Mouse (Mus musculus) lung, embryonic 16.5 days (tissue): Measurements from ENCODE around the gene Actn4. TPM values are rescaled to one million over a fixed set of nuclear protein-coding genes. Genes with fewer than 3 reads are reported as not detected.
"Not testable (repeated sequence)": the region's sequence is repeated elsewhere in the genome, so short reads cannot be mapped to it uniquely, and the experiment has no call there.

Experiments used
- ATAC-seq: fragments of 200-750 bp; cut with Nextera tagmentation; 2 replicates; pipeline ENCODE4 v1.8.0; 2017; ENCODE audit warnings: low read depth, mild to moderate bottlenecking, moderate library complexity
- H3K27ac ChIP-seq: fragments of 300-500 bp; sonication (generic); 2 replicates; pipeline ENCODE4 v1.5.1; 2014; ENCODE audit warnings: mild to moderate bottlenecking, control low read depth, low read length
- H3K27me3 ChIP-seq: fragments of 300-500 bp; sonication (generic); 2 replicates; pipeline ENCODE4 v1.6.1; 2014; ENCODE audit warnings: low read depth, low read length, mixed read lengths; ENCODE audit not compliant: control insufficient read depth, insufficient read depth
- H3K36me3 ChIP-seq: fragments of 300-500 bp; sonication (generic); 2 replicates; pipeline ENCODE4 v1.6.1; 2014; ENCODE audit warnings: low read length; ENCODE audit not compliant: control insufficient read depth, insufficient read depth
- H3K4me1 ChIP-seq: fragments of 300-500 bp; sonication (generic); replicated peaks from 2 replicates; pipeline ENCODE4 v1.6.1; 2014; ENCODE audit warnings: low read length, mixed read lengths; ENCODE audit not compliant: control insufficient read depth, insufficient read depth
- H3K4me2 ChIP-seq: fragments of 300-500 bp; sonication (generic); 2 replicates; pipeline ENCODE4 v1.6.1; 2014; ENCODE audit warnings: low read depth, low read length, control low read depth
- H3K4me3 ChIP-seq: fragments of 300-500 bp; sonication (generic); 2 replicates; pipeline ENCODE4 v1.5.1; 2014; ENCODE audit warnings: mild to moderate bottlenecking, low read length, control low read depth
- H3K9ac ChIP-seq: fragments of 300-500 bp; sonication (generic); 2 replicates; pipeline ENCODE4 v1.6.1; 2014; ENCODE audit warnings: low read length, control low read depth
- H3K9me3 ChIP-seq: fragments of 300-500 bp; sonication (generic); 2 replicates; pipeline ENCODE4 v1.6.1; 2016; ENCODE audit warnings: low read length; ENCODE audit not compliant: control insufficient read depth
- WGBS: fragments of 180-500 bp; shearing (Covaris S2); extraction: QIAGEN DNeasy Blood & Tissue Kit; methylation state at CpG from one replicate; pipeline ENCODE4 v1.1.7; 2014; 5-methylcytosine and 5-hydroxymethylcytosine counted together
- polyA plus RNA-seq: library from polyadenylated mRNA; unstranded; fragments of >200 nt; fragmentation: Nextera tagmentation; extraction: Ambion mirVana; gene quantifications from 2 replicates; pipeline ENCODE4 v1.2.1, GENCODE M21; 2015

Actn4 gene
- polyA plus RNA-seq, 1 experiment from 2014 or later: 313 TPM

GRCm38 (mm10) chr7:28879606-28880005 is 82.5 kb downstream of the Actn4 start:
- no peak for ATAC-seq
- Histone ChIP-seq H3K9me3 (no peaks in the 10 kb centered on the region), H3K27me3 (no peaks in the 10 kb centered on the region), H3K4me2 (no peak overlapping the region), H3K4me3 (no peak overlapping the region), H3K4me1 (no peaks in the 10 kb centered on the region), H3K36me3 (no peaks in the 10 kb centered on the region), H3K27ac (no peak overlapping the region), H3K9ac (no peak overlapping the region)
- WGBS: 65% methylated on average over 7 of the region's 7 CpGs

DNA sequence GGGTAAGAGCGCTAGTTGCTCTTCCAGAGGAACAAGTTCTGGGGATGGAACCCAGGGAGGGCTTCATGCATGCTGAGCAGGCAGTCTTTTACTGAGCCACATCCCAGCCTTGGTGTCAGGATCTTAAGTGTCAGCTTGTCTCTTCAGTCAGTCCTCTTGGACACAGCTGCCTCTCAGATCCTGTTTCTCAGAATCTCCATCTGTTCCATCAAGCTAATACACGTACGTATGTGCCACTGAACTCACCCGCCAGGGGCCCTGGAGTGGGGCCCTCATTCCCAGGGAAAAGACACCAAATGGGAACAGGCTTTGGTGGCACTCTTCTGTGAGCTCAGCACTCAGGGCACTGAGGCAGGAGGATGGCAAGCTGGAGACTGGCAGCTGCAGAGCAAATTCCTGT is 84.3 kb downstream of the Actn4 start:
- H3K27ac ChIP-seq: no peak overlapping the region
- H3K9me3 ChIP-seq: no peaks in the 10 kb centered on the region
- no peaks in the 10 kb centered on the region for H3K4me1 ChIP-seq
- ATAC-seq: no peak
- no peak overlapping the region for H3K9ac ChIP-seq
- WGBS: 67% methylated on average over 4 of the region's 4 CpGs
- H3K36me3 ChIP-seq: no peaks in the 10 kb centered on the region
- no peaks in the 10 kb centered on the region for H3K27me3 ChIP-seq
- H3K4me3 ChIP-seq: no peak overlapping the region
- H3K4me2 ChIP-seq: no peak overlapping the region

DNA sequence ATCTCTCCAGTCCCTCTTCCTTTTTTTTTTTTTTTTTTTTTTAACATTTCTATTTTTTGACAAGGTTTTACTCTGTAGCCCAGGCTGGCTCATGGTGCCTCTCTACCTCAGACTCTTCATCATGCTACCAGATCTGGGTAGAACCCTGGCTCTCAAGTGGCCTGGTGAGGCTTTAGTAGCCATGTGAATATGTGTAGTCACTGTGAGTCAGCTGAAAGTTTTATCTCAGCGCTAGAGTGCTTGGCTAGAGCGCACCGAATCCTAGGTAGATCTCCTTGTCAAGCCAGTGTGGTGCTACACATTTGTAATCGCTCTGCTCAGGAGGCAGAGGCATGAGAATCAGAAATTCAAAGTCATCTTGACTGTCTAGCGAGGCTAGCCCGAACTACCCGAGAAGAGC is 85.0 kb downstream of the Actn4 start:
- Histone ChIP-seq H3K27ac (no peak overlapping the region), H3K4me1 (no peaks in the 10 kb centered on the region), H3K36me3 (no peaks in the 10 kb centered on the region), H3K9ac (no peak overlapping the region), H3K27me3 (no peaks in the 10 kb centered on the region), H3K9me3 (no peaks in the 10 kb centered on the region), H3K4me3 (no peak overlapping the region), H3K4me2 (no peak overlapping the region)
- no peak for ATAC-seq
- 76% methylated on average over 7 of the region's 7 CpGs for WGBS

GRCm38 (mm10) chr7:28876099-28876498 is 86.0 kb downstream of the Actn4 start:
- Histone ChIP-seq H3K9me3 (no peaks in the 10 kb centered on the region), H3K4me3 (no peak overlapping the region), H3K4me2 (no peak overlapping the region), H3K27me3 (no peaks in the 10 kb centered on the region), H3K9ac (no peak overlapping the region), H3K36me3 (no peaks in the 10 kb centered on the region), H3K27ac (no peak overlapping the region), H3K4me1 (no peaks in the 10 kb centered on the region)
- ATAC-seq: no peak
- 57% methylated on average over 4 of the region's 4 CpGs for WGBS

DNA sequence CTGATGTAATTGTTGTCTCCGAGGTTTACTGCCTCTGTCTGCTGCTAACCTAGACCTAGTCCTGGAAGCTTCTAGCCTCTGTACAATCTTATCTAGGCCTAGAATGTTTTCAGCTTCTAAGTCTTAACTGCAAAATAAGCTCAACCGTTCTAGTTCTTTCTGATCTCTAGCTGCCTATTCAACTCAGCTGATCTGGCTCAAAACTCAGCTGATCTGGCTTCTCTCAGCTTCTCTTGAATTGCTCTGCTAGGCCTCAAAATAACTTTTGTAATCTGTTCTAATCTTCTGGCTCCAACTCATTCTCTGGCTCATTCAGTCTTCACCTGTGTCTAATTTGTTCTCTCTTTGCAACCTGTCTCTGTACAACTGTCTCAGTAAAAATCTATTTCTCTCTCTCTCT is 87.6 kb downstream of the Actn4 start:
- H3K4me2 ChIP-seq: no peak overlapping the region
- no peaks in the 10 kb centered on the region for H3K36me3 ChIP-seq
- 78% methylated on average over 2 of the region's 2 CpGs for WGBS
- no peak for ATAC-seq
- H3K9me3 ChIP-seq: no peaks in the 10 kb centered on the region
- H3K4me3 ChIP-seq: no peak overlapping the region
- H3K4me1 ChIP-seq: no peaks in the 10 kb centered on the region
- H3K27me3 ChIP-seq: no peaks in the 10 kb centered on the region
- no peak overlapping the region for H3K9ac ChIP-seq
- H3K27ac ChIP-seq: no peak overlapping the region

- Histone ChIP-seq H3K4me2 (no peak overlapping the region), H3K9ac (no peak overlapping the region), H3K27me3 (no peaks in the 10 kb centered on the region), H3K4me3 (no peak overlapping the region), H3K36me3 (no peaks in the 10 kb centered on the region), H3K4me1 (peaks cover 5% of the 10 kb centered on the region), H3K27ac (no peak overlapping the region), H3K9me3 (no peaks in the 10 kb centered on the region)
- WGBS: 80% methylated on average over 24 of the region's 24 CpGs
- ATAC-seq: no peak
Observed at GRCm38 (mm10) chr7:28870901-28871664, 91.1 kb downstream of the Actn4 start.

- ATAC-seq: peak; percentile 51
- not testable (repeated sequence) for H3K36me3 ChIP-seq, H3K27ac ChIP-seq, H3K27me3 ChIP-seq, H3K9me3 ChIP-seq
- WGBS: 24% methylated on average over 23 of the region's 23 CpGs
- Histone ChIP-seq H3K9ac (peak overlapping the region; percentile 53; the same call in 1 of the 2 replicates), H3K4me2 (peak overlapping the region; percentile 45), H3K4me3 (0 out of 2 replicates have a peak overlapping the region, but pooled peaks have one; percentile 18), H3K4me1 (peaks cover 13% of the 10 kb centered on the region)
Observed at GRCm38 (mm10) chr7:28867508-28868340, 94.4 kb downstream of the Actn4 start.

DNA sequence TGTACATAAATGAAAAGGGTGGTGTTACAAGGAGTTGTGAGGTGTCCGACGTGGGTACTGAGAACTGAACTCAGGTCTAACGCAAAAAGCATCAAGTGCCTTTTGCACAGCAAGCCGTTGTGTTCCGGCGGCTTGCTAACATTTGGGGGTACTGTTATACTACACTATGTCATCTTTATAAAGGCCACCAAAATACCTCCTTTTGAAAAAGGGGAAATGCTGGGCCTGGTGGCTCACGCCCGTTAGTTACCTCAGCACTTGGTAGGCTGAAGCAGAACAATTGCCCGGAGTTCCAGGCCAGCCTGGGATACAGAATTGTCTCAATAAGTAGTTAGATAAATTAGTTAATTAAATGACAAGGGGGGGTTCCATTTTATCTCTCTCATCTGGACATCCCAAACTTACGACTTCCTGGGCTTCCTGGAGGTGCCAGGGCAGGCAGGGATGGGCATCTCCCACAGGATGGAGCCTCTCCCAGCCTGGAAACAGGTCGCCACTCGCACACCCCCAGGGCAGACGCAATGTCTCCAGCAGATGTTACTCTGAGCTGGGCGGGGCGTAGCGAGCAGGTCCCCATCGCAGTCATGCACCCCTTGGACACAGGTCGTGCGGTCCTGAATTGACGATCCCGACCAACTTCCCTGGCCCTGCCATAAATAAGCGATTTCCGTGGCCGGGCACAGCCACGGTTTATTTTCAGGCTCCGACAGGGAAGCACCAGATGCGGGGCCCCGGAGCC is 95.2 kb downstream of the Actn4 start:
- H3K9me3 ChIP-seq: no peaks in the 10 kb centered on the region
- no peaks in the 10 kb centered on the region for H3K36me3 ChIP-seq
- ATAC-seq: no peak
- no peak overlapping the region for H3K27ac ChIP-seq
- H3K4me1 ChIP-seq: peaks cover 13% of the 10 kb centered on the region
- no peak overlapping the region for H3K4me2 ChIP-seq
- H3K27me3 ChIP-seq: no peaks in the 10 kb centered on the region
- WGBS: 89% methylated on average over 28 of the region's 28 CpGs
- no peak overlapping the region for H3K9ac ChIP-seq
- no peak overlapping the region for H3K4me3 ChIP-seq
